16 mouse cellular contexts compared by ENCODE assay signal in genomic region chr1:64794096-64794495, GRCm38 (mm10).
"Had no signal": no experiment of that assay in that cellular context is flagged by ENCODE, and none has a peak within 500 bp of the region (broad histone marks: within the 10 kb centered on the region; RNA-seq: fewer than 3 reads in every experiment).

No protein-coding gene starts in this region.

- H3K27me3 ChIP-seq: lung, embryonic 15.5 days; midbrain, embryonic 13.5 days; midbrain, embryonic 15.5 days; neural tube, embryonic 12.5 days; stomach, embryonic 15.5 days had no signal

- H3K9me3 ChIP-seq: lung, embryonic 15.5 days; megakaryocyte, embryonic 14.5 days; midbrain, embryonic 13.5 days; midbrain, embryonic 15.5 days; neural tube, embryonic 12.5 days; stomach, embryonic 15.5 days had no signal

- ATAC-seq: lung, postnatal 0 days; midbrain, embryonic 13.5 days; midbrain, embryonic 15.5 days had no signal

- H3K36me3 ChIP-seq: lung, embryonic 15.5 days; midbrain, embryonic 15.5 days; stomach, embryonic 15.5 days had no signal

- DNase-seq: lung, adult 2 months; lung, postnatal 14 days; lung, postnatal 36 days; right cerebral cortex, postnatal 14 days; thymus, adult 2 months; thymus, postnatal 25 days; thymus, postnatal 4 days had no signal

- H3K4me3 ChIP-seq: lung, embryonic 15.5 days; megakaryocyte, embryonic 14.5 days; midbrain, embryonic 13.5 days; midbrain, embryonic 15.5 days; neural tube, embryonic 12.5 days; stomach, embryonic 15.5 days had no signal

- H3K9ac ChIP-seq: lung, embryonic 15.5 days; midbrain, embryonic 13.5 days; midbrain, embryonic 15.5 days; neural tube, embryonic 12.5 days; stomach, embryonic 15.5 days had no signal

- H3K4me2 ChIP-seq: lung, embryonic 15.5 days; midbrain, embryonic 11.5 days; midbrain, embryonic 13.5 days; midbrain, embryonic 15.5 days; neural tube, embryonic 12.5 days; stomach, embryonic 15.5 days had no signal

- H3K27ac ChIP-seq: lung, embryonic 15.5 days; macrophage; midbrain, embryonic 13.5 days; midbrain, embryonic 15.5 days; neural tube, embryonic 12.5 days had no signal
